Mouse (Mus musculus) ES-E14 (cell line): ENCODE measurements around the gene Zdhhc14. TPM values are rescaled to one million over a fixed set of nuclear protein-coding genes. Genes with fewer than 3 reads are reported as not detected.

Source experiments
- DNase-seq: peaks from one replicate; pipeline ENCODE4 v3.0.0-alpha.2; 2013; ENCODE audit warnings: low read depth, low spot score
- H3K27ac ChIP-seq: 2 replicates; pipeline ENCODE4 v1.5.1; 2012; ENCODE audit warnings: low read depth, mild to moderate bottlenecking, low read length, moderate library complexity, mixed read lengths; ENCODE audit not compliant: poor library complexity, insufficient read depth, severe bottlenecking
- H3K36me3 ChIP-seq: 2 replicates; pipeline ENCODE4 v1.6.1; 2012; ENCODE audit warnings: mild to moderate bottlenecking, low read length, moderate library complexity, mixed read lengths; ENCODE audit not compliant: control insufficient read depth, poor library complexity, insufficient read depth, severe bottlenecking
- H3K4me1 ChIP-seq, 2 experiments: fragments of 150-350 bp in 1 of 2; sonication (generic) in 1 of 2; 2 replicates each; pipeline ENCODE4 v1.6.1; 2012; ENCODE audit warnings: low read length in 2 of 2, mild to moderate bottlenecking in 1 of 2, mixed read lengths in 1 of 2; ENCODE audit not compliant: control insufficient read depth in 2 of 2, insufficient read depth in 2 of 2, poor library complexity in 1 of 2
- H3K4me3 ChIP-seq, 2 experiments: fragments of 150-350 bp in 1 of 2; sonication (generic) in 1 of 2; 2 replicates each; pipeline ENCODE4 v1.5.1; 2012; ENCODE audit warnings: low read length in 2 of 2, low read depth in 1 of 2, mild to moderate bottlenecking in 1 of 2, mixed read lengths in 1 of 2; ENCODE audit not compliant: insufficient read depth in 1 of 2, poor library complexity in 1 of 2, severe bottlenecking in 1 of 2
- H3K9ac ChIP-seq: 2 replicates; pipeline ENCODE4 v1.6.1; 2012; ENCODE audit warnings: low read depth, mild to moderate bottlenecking, low read length, mixed read lengths; ENCODE audit not compliant: poor library complexity, insufficient read depth, severe bottlenecking
- H3K9me3 ChIP-seq: fragments of 150-350 bp; sonication (generic); 2 replicates; pipeline ENCODE4 v1.6.1; 2012; ENCODE audit warnings: low read depth, mild to moderate bottlenecking, low read length; ENCODE audit not compliant: control insufficient read depth, insufficient read depth
- CHD2 ChIP-seq: IDR thresholded peaks from 2 replicates; pipeline ENCODE4 v1.6.1; 2014; ENCODE audit warnings: mild to moderate bottlenecking, low read depth, low read length, inconsistent platforms
- HCFC1 ChIP-seq: IDR thresholded peaks from 2 replicates; pipeline ENCODE4 v1.6.1; 2012; ENCODE audit warnings: low read length, inconsistent platforms, borderline replicate concordance; ENCODE audit not compliant: insufficient read depth
- MAFK ChIP-seq: IDR thresholded peaks from 2 replicates; pipeline ENCODE4 v1.6.1; 2014; ENCODE audit warnings: mild to moderate bottlenecking, low read depth, low read length, inconsistent platforms; ENCODE audit not compliant: insufficient read depth
- ZC3H11A ChIP-seq: IDR thresholded peaks from 2 replicates; pipeline ENCODE4 v1.6.1; 2012; ENCODE audit warnings: low read depth, mild to moderate bottlenecking, inconsistent platforms, low read length, borderline replicate concordance
- ZNF384 ChIP-seq: IDR thresholded peaks from 2 replicates; pipeline ENCODE4 v1.6.1; 2012; ENCODE audit warnings: low read depth, low read length, inconsistent platforms
- in situ Hi-C, 2 experiments: fragments of 600-800 bp; cut with MboI; formaldehyde crosslinking; loops; one replicate each; pipeline ENCODE4 v1.15.1; 2025; ENCODE audit warnings: low sequenced_read_pairs in 2 of 2, inconsistent platforms in 1 of 2; ENCODE audit not compliant: unreplicated experiment in 2 of 2
- total RNA-seq: library from RNA; depleted of rRNA; stranded (reverse); fragments of 300-350 nt; gene quantifications from 2 replicates; pipeline ENCODE4 v1.2.3, GENCODE M21; 2012

The Zdhhc14 gene
- total RNA-seq, 1 experiment = 0.76 TPM

- H3K9me3 ChIP-seq = no peaks in the 10 kb centered on the region
- in situ Hi-C loops = no loop called here
- H3K4me3 ChIP-seq = no peak overlapping the region
- H3K9ac ChIP-seq = no peak overlapping the region
- H3K27ac ChIP-seq = no peak overlapping the region
- H3K4me1 ChIP-seq = no peaks in the 10 kb centered on the region
- TF ChIP-seq MAFK (no peak), ZNF384 (no peak), HCFC1 (no peak), ZC3H11A (no peak), CHD2 (no peak)
- H3K36me3 ChIP-seq = no peaks in the 10 kb centered on the region
- no peak for DNase-seq
Measured at GRCm38 (mm10) chr17:5519910-5520592, 27.7 kb downstream of the Zdhhc14 start.

GRCm38 (mm10) chr17:5521532-5521931, 29.2 kb downstream of the Zdhhc14 start:
- Histone ChIP-seq H3K9ac (no peak overlapping the region), H3K4me3 (no peak overlapping the region)
- TF ChIP-seq MAFK = no peak
- TF ChIP-seq ZC3H11A = no peak
- no peak for TF ChIP-seq HCFC1
- TF ChIP-seq CHD2 = no peak
- no peak for TF ChIP-seq ZNF384

GRCm38 (mm10) chr17:5529552-5529951, 37.2 kb downstream of the Zdhhc14 start:
- TF ChIP-seq HCFC1 (no peak), ZNF384 (no peak), ZC3H11A (no peak), CHD2 (no peak), MAFK (no peak)
- H3K4me1 ChIP-seq = no peaks in the 10 kb centered on the region
- no peak overlapping the region for H3K9ac ChIP-seq
- in situ Hi-C loops = no loop called here
- no peaks in the 10 kb centered on the region for H3K36me3 ChIP-seq
- no peak overlapping the region for H3K4me3 ChIP-seq
- DNase-seq = no peak
- H3K9me3 ChIP-seq = no peaks in the 10 kb centered on the region
- H3K27ac ChIP-seq = no peak overlapping the region

More at GRCm38 (mm10) chr17:5521532-5521931, 29.2 kb downstream of the Zdhhc14 start:
- in situ Hi-C loops = no loop called here
- H3K36me3 ChIP-seq = no peaks in the 10 kb centered on the region
- H3K9me3 ChIP-seq = no peaks in the 10 kb centered on the region
- DNase-seq = no peak
- no peak overlapping the region for H3K27ac ChIP-seq
- no peaks in the 10 kb centered on the region for H3K4me1 ChIP-seq

GRCm38 (mm10) chr17:5532816-5533215, 40.5 kb downstream of the Zdhhc14 start:
- TF ChIP-seq MAFK = no peak
- in situ Hi-C loops = no loop called here
- no peak for DNase-seq
- Histone ChIP-seq H3K36me3 (no peaks in the 10 kb centered on the region), H3K9me3 (no peaks in the 10 kb centered on the region), H3K27ac (no peak overlapping the region), H3K4me3 (no peak overlapping the region), H3K4me1 (no peaks in the 10 kb centered on the region), H3K9ac (no peak overlapping the region)

- H3K9me3 ChIP-seq = no peaks in the 10 kb centered on the region
- no peak overlapping the region for H3K9ac ChIP-seq
- no peak overlapping the region for H3K27ac ChIP-seq
- TF ChIP-seq MAFK (no peak), ZC3H11A (no peak), CHD2 (no peak), ZNF384 (no peak), HCFC1 (no peak)
- in situ Hi-C loops = no loop called here
- no peaks in the 10 kb centered on the region for H3K36me3 ChIP-seq
- no peaks in the 10 kb centered on the region for H3K4me1 ChIP-seq
- peak; percentile 20 for DNase-seq
- H3K4me3 ChIP-seq = no peak overlapping the region
Measured at GRCm38 (mm10) chr17:5535357-5535756, 43.0 kb downstream of the Zdhhc14 start.
